Mouse (Mus musculus) urinary bladder, postnatal 4 days (tissue): ENCODE measurements around the gene Fryl.
A peak's percentile ranks its signal among the peaks of the same experiment; 100 is the strongest.

ENCODE experiments used
- DNase-seq, 2 experiments: peaks; one replicate each; pipeline ENCODE4 v3.0.0; 2021 to 2022; ENCODE audit warnings: low spot score in 2 of 2

The Fryl gene

GRCm38 (mm10) chr5:73160440-73160839 lies 96.0 kb downstream of the Fryl start:
- DNase-seq, result no peak

- DNase-seq, result no peak
Measured at GRCm38 (mm10) chr5:73157502-73157901, 98.9 kb downstream of the Fryl start.

- no peak for DNase-seq
Measured at GRCm38 (mm10) chr5:73157009-73157408, 99.4 kb downstream of the Fryl start.

- DNase-seq, result no peak
Measured at GRCm38 (mm10) chr5:73156226-73156926, 100.0 kb downstream of the Fryl start.

GRCm38 (mm10) chr5:73153802-73154465 lies 102.5 kb downstream of the Fryl start:
- DNase-seq, result no peak

- DNase-seq, result no peak
Measured at GRCm38 (mm10) chr5:73152206-73152605, 104.2 kb downstream of the Fryl start.

GRCm38 (mm10) chr5:73150877-73151445 lies 105.5 kb downstream of the Fryl start:
- DNase-seq, result no peak

GRCm38 (mm10) chr5:73144987-73145386 lies 111.4 kb downstream of the Fryl start:
- no peak for DNase-seq

GRCm38 (mm10) chr5:73141712-73142111 lies 114.7 kb downstream of the Fryl start:
- no peak for DNase-seq

- no peak for DNase-seq
Measured at GRCm38 (mm10) chr5:73141161-73141560, 115.3 kb downstream of the Fryl start.

- DNase-seq, result no peak
Measured at GRCm38 (mm10) chr5:73137561-73137960, 118.9 kb downstream of the Fryl start.

GRCm38 (mm10) chr5:73135959-73136358 lies 120.5 kb downstream of the Fryl start:
- no peak for DNase-seq

- no peak for DNase-seq
Measured at GRCm38 (mm10) chr5:73135131-73135530, 121.3 kb downstream of the Fryl start.

GRCm38 (mm10) chr5:73133833-73134185 lies 122.6 kb downstream of the Fryl start:
- DNase-seq, result no peak

GRCm38 (mm10) chr5:73132998-73133832 lies 123.2 kb downstream of the Fryl start:
- DNase-seq, result no peak

GRCm38 (mm10) chr5:73130984-73131383 lies 125.4 kb downstream of the Fryl start:
- DNase-seq, result peak in 1 of 2 experiments; percentile 27

GRCm38 (mm10) chr5:73129871-73130270 lies 126.5 kb downstream of the Fryl start:
- DNase-seq, result no peak

GRCm38 (mm10) chr5:73119969-73120725 lies 136.3 kb downstream of the Fryl start:
- DNase-seq, result no peak

- no peak for DNase-seq
Measured at GRCm38 (mm10) chr5:73119524-73119923, 136.9 kb downstream of the Fryl start.

GRCm38 (mm10) chr5:73118786-73119185 lies 137.6 kb downstream of the Fryl start:
- DNase-seq, result no peak

GRCm38 (mm10) chr5:73114878-73115277 lies 141.5 kb downstream of the Fryl start:
- DNase-seq, result no peak

- DNase-seq, result no peak
Measured at GRCm38 (mm10) chr5:73112331-73112730, 144.1 kb downstream of the Fryl start.
